Mouse (Mus musculus): ENCODE results near the gene Tiam1.

GRCm38 (mm10) chr16:90035595-90036110 is 107.9 kb downstream of the Tiam1 start:
- no peak for TF ChIP-seq POLR2A (IDR thresholded peaks at IDR 0.05; ENCODE audit: borderline replicate concordance, control insufficient read depth, low read depth, low read length)
- TF ChIP-seq CTCF (IDR thresholded peaks at IDR 0.05; ENCODE audit: control insufficient read depth, insufficient read depth, low read length), result no peak
